Mouse (Mus musculus) midbrain, embryonic 16.5 days (tissue): ENCODE data around the gene Itfg2. TPM values are rescaled to one million over a fixed set of nuclear protein-coding genes. Genes with fewer than 3 reads are reported as not detected.

Experiments used
- ATAC-seq: fragments of 200-750 bp; cut with Nextera tagmentation; 2 replicates; pipeline ENCODE4 v1.8.0; 2017; ENCODE audit warnings: moderate TSS enrichment
- H3K27ac ChIP-seq: fragments of 300-500 bp; sonication (generic); 2 replicates; pipeline ENCODE4 v1.5.1; 2014; ENCODE audit warnings: mild to moderate bottlenecking, low read length, mixed read lengths
- H3K27me3 ChIP-seq: fragments of 300-500 bp; sonication (generic); 2 replicates; pipeline ENCODE4 v1.6.1; 2014; ENCODE audit warnings: low read depth, low read length, mixed read lengths; ENCODE audit not compliant: control insufficient read depth, insufficient read depth
- H3K36me3 ChIP-seq: fragments of 300-500 bp; sonication (generic); 2 replicates; pipeline ENCODE4 v1.6.1; 2014; ENCODE audit warnings: mild to moderate bottlenecking, low read length, moderate library complexity, mixed read lengths; ENCODE audit not compliant: control insufficient read depth, insufficient read depth
- H3K4me1 ChIP-seq: fragments of 300-500 bp; sonication (generic); 2 replicates; pipeline ENCODE4 v1.6.1; 2014; ENCODE audit warnings: mild to moderate bottlenecking, low read length, mixed read lengths; ENCODE audit not compliant: control insufficient read depth, insufficient read depth
- H3K4me2 ChIP-seq: fragments of 300-500 bp; sonication (generic); 2 replicates; pipeline ENCODE4 v1.6.1; 2014; ENCODE audit warnings: mild to moderate bottlenecking, low read length, mixed read lengths
- H3K4me3 ChIP-seq: fragments of 300-500 bp; sonication (generic); 2 replicates; pipeline ENCODE4 v1.5.1; 2014; ENCODE audit warnings: low read depth, mild to moderate bottlenecking, low read length, moderate library complexity, mixed read lengths
- H3K9ac ChIP-seq: fragments of 300-500 bp; sonication (generic); 2 replicates; pipeline ENCODE4 v1.6.1; 2014; ENCODE audit warnings: low read depth, low read length, mixed read lengths
- H3K9me3 ChIP-seq: fragments of 300-500 bp; sonication (generic); replicated peaks from 2 replicates; pipeline ENCODE4 v1.6.1; 2014; ENCODE audit warnings: mild to moderate bottlenecking, low read length, mixed read lengths; ENCODE audit not compliant: control insufficient read depth, poor library complexity, severe bottlenecking
- WGBS: fragments of 180-500 bp; shearing (Covaris S2); extraction: QIAGEN DNeasy Blood & Tissue Kit; methylation state at CpG from one replicate; pipeline ENCODE4 v1.1.7; 2014; 5-methylcytosine and 5-hydroxymethylcytosine counted together
- polyA plus RNA-seq: library from polyadenylated mRNA; unstranded; fragments of >200 nt; fragmentation: Nextera tagmentation; extraction: Ambion mirVana; gene quantifications from 2 replicates; pipeline ENCODE4 v1.2.1, GENCODE M21; 2015

Gene Itfg2
- polyA plus RNA-seq, 1 experiment from 2014 or later = 48.8 TPM

- Histone ChIP-seq H3K4me3 (peak overlapping the region; percentile 60), H3K27me3 (no peaks in the 10 kb centered on the region), H3K27ac (peak overlapping the region; percentile 99), H3K4me2 (peak overlapping the region; percentile 73), H3K9ac (peak overlapping the region; percentile 80), H3K4me1 (peaks cover 3% of the 10 kb centered on the region; the same call in 1 of the 2 replicates), H3K9me3 (no peaks in the 10 kb centered on the region), H3K36me3 (peaks cover 9% of the 10 kb centered on the region)
- peak; percentile 4; the same call in 1 of the 2 replicates for ATAC-seq
- 22% methylated on average over 9 of the region's 9 CpGs for WGBS
These were observed 315 bp upstream of the Itfg2 start for GRCm38 (mm10) chr6:128425046-128425445.

GRCm38 (mm10) chr6:128423496-128424268 is 1.0 kb downstream of the Itfg2 start:
- Histone ChIP-seq H3K9ac (peak overlapping the region; percentile 80), H3K9me3 (no peaks in the 10 kb centered on the region), H3K4me1 (peaks cover 3% of the 10 kb centered on the region; the same call in 1 of the 2 replicates), H3K27me3 (no peaks in the 10 kb centered on the region), H3K4me3 (peak overlapping the region; percentile 60), H3K36me3 (peaks cover 1% of the 10 kb centered on the region; the same call in 1 of the 2 replicates), H3K4me2 (peak overlapping the region; percentile 73), H3K27ac (peak overlapping the region; percentile 99)
- WGBS = 39% methylated on average over 14 of the region's 16 CpGs
- ATAC-seq = peak; percentile 55

- Histone ChIP-seq H3K4me3 (no peak overlapping the region), H3K36me3 (no peaks in the 10 kb centered on the region), H3K27me3 (no peaks in the 10 kb centered on the region), H3K9me3 (no peaks in the 10 kb centered on the region), H3K4me1 (peaks cover 3% of the 10 kb centered on the region; the same call in 1 of the 2 replicates), H3K9ac (no peak overlapping the region), H3K4me2 (no peak overlapping the region), H3K27ac (no peak overlapping the region)
- no peak for ATAC-seq
- 93% methylated on average over 3 of the region's 3 CpGs for WGBS
These were observed 3.3 kb downstream of the Itfg2 start for GRCm38 (mm10) chr6:128421480-128421879.

- no peak overlapping the region for H3K27ac ChIP-seq
- WGBS = 88% methylated on average over 2 of the region's 2 CpGs
These were observed 3.7 kb downstream of the Itfg2 start for GRCm38 (mm10) chr6:128421036-128421435.

GRCm38 (mm10) chr6:128418076-128418475 is 6.7 kb downstream of the Itfg2 start:
- Histone ChIP-seq H3K9me3 (no peaks in the 10 kb centered on the region), H3K9ac (no peak overlapping the region), H3K27ac (no peak overlapping the region), H3K27me3 (no peaks in the 10 kb centered on the region), H3K4me2 (no peak overlapping the region), H3K4me3 (no peak overlapping the region), H3K36me3 (peaks cover 3% of the 10 kb centered on the region; the same call in 1 of the 2 replicates), H3K4me1 (0 out of 2 replicates have a peak, but pooled peaks cover 3% of the 10 kb centered on the region)
- ATAC-seq = no peak
- WGBS = 100% methylated on average over 1 of the region's 1 CpGs

More at GRCm38 (mm10) chr6:128421036-128421435, 3.7 kb downstream of the Itfg2 start:
- Histone ChIP-seq H3K27me3 (no peaks in the 10 kb centered on the region), H3K36me3 (no peaks in the 10 kb centered on the region), H3K9me3 (no peaks in the 10 kb centered on the region), H3K4me3 (no peak overlapping the region), H3K4me2 (no peak overlapping the region), H3K9ac (no peak overlapping the region), H3K4me1 (peaks cover 3% of the 10 kb centered on the region; the same call in 1 of the 2 replicates)
- no peak for ATAC-seq

- peaks cover 12% of the 10 kb centered on the region; the same call in 1 of the 2 replicates for H3K36me3 ChIP-seq
- H3K9me3 ChIP-seq = no peaks in the 10 kb centered on the region
- WGBS = 92% methylated on average over 5 of the region's 5 CpGs
- H3K4me2 ChIP-seq = no peak overlapping the region
- no peaks in the 10 kb centered on the region for H3K27me3 ChIP-seq
- H3K4me3 ChIP-seq = no peak overlapping the region
- H3K9ac ChIP-seq = no peak overlapping the region
- no peak overlapping the region for H3K27ac ChIP-seq
- H3K4me1 ChIP-seq = no peaks in the 10 kb centered on the region
- no peak for ATAC-seq
These were observed 8.6 kb downstream of the Itfg2 start for GRCm38 (mm10) chr6:128416169-128416568.

- no peaks in the 10 kb centered on the region for H3K4me1 ChIP-seq
- no peaks in the 10 kb centered on the region for H3K9me3 ChIP-seq
- 13% methylated on average over 3 of the region's 3 CpGs for WGBS
- no peak overlapping the region for H3K4me2 ChIP-seq
- ATAC-seq = peak; percentile 54
- H3K27me3 ChIP-seq = no peaks in the 10 kb centered on the region
- H3K9ac ChIP-seq = no peak overlapping the region
- peaks cover 30% of the 10 kb centered on the region for H3K36me3 ChIP-seq
- no peak overlapping the region for H3K27ac ChIP-seq
- no peak overlapping the region for H3K4me3 ChIP-seq
These were observed 13.6 kb downstream of the Itfg2 start for GRCm38 (mm10) chr6:128411115-128411514.

- Histone ChIP-seq H3K9me3 (no peaks in the 10 kb centered on the region), H3K4me2 (no peak overlapping the region), H3K36me3 (peaks cover 30% of the 10 kb centered on the region), H3K27me3 (no peaks in the 10 kb centered on the region), H3K9ac (no peak overlapping the region), H3K4me1 (no peaks in the 10 kb centered on the region), H3K4me3 (no peak overlapping the region), H3K27ac (no peak overlapping the region)
- WGBS = 93% methylated on average over 13 of the region's 13 CpGs
- ATAC-seq = peak; percentile 36; the same call in 1 of the 2 replicates
These were observed 14.4 kb downstream of the Itfg2 start for GRCm38 (mm10) chr6:128410305-128410704.

- ATAC-seq = no peak
- Histone ChIP-seq H3K36me3 (peaks cover 30% of the 10 kb centered on the region), H3K27ac (no peak overlapping the region), H3K4me1 (no peaks in the 10 kb centered on the region), H3K9me3 (no peaks in the 10 kb centered on the region), H3K4me3 (no peak overlapping the region), H3K27me3 (no peaks in the 10 kb centered on the region), H3K4me2 (no peak overlapping the region), H3K9ac (no peak overlapping the region)
- 90% methylated on average over 7 of the region's 7 CpGs for WGBS
These were observed 16.1 kb downstream of the Itfg2 start for GRCm38 (mm10) chr6:128408544-128409125.
